Mouse (Mus musculus) Patski (cell line): ENCODE measurements at regions not wholly inside any gene's neighbourhood (a gene's known extent, or its start where the extent isn't known, plus 50 kb on each side); places are given as distances from the start of the nearest gene placed in this dataset.

ENCODE experiments used
- ATAC-seq: fragments of 100-300 bp; one replicate; pipeline ENCODE4 v1.8.0; 2021
- CTCF ChIA-PET: fragments of 350-600 bp; sonication (Branson Sonifier 250); formaldehyde crosslinking; loops from one replicate; lab custom pipeline; 2022; ENCODE audit warnings: inconsistent platforms; lab: Charles Lee
- POLR2A ChIA-PET: fragments of 350-600 bp; sonication (Branson Sonifier 250); formaldehyde crosslinking; loops from one replicate; lab custom pipeline; 2022; ENCODE audit warnings: antibody characterized with exemption, inconsistent platforms; lab: Charles Lee
- DNase-seq: peaks from one replicate; pipeline ENCODE4 v3.0.0-alpha.2; 2011; ENCODE audit warnings: low read depth, low spot score
- H3K27me3 ChIP-seq: fragments of 371-371 bp; one replicate; pipeline ENCODE4 v1.5.1; 2021
- CTCF ChIP-seq: fragments of 100-300 bp; IDR thresholded peaks from one replicate; pipeline ENCODE4 v1.5.1; 2021
- in situ Hi-C: fragments of 300-500 bp; cut with MboI; formaldehyde crosslinking; loops from 3 replicates; pipeline ENCODE4 v1.11.1; 2018; ENCODE audit warnings: low pct_unique_long_range_greater_than_20kb, mixed read lengths

- DNase-seq (peak; percentile 43), ATAC-seq (peak; percentile 99)
- no peaks in the 10 kb centered on the region for H3K27me3 ChIP-seq
- ChIA-PET POLR2A (no interaction called here), CTCF (no interaction called here)
- no peak for TF ChIP-seq CTCF
- in situ Hi-C loops, result no loop called here
These were observed 456.8 kb upstream of the Ddi1 start for GRCm38 (mm10) chr9:6726411-6726810.

GRCm38 (mm10) chr9:6677225-6677718, 407.6 kb upstream of the Ddi1 start:
- no peak for TF ChIP-seq CTCF
- DNase-seq, result no peak
- H3K27me3 ChIP-seq, result no peaks in the 10 kb centered on the region
- ChIA-PET POLR2A (no interaction called here), CTCF (interaction anchor here (1.1 kb wide), 1 partner anchor 9 kb away, joined by 6 read pairs; no protein-coding TSS in a partner anchor)
- no peak for ATAC-seq
- in situ Hi-C loops, result no loop called here

- in situ Hi-C loops, result loop anchor here (25.0 kb wide), 2 partner anchors 206 to 1331 kb away; partner anchors contain the start of gene Casp12
- H3K27me3 ChIP-seq, result no peaks in the 10 kb centered on the region
- DNase-seq (peak; percentile 53), ATAC-seq (peak; percentile 95)
- TF ChIP-seq CTCF, result peak; percentile 91
- CTCF ChIA-PET, result interaction anchor here (0.7 to 1.5 kb wide), 8 partner anchors 9 to 212 kb away, joined by 3 to 6 read pairs (median 4); no protein-coding TSS in a partner anchor
- POLR2A ChIA-PET, result no interaction called here
These were observed 398.6 kb upstream of the Ddi1 start for GRCm38 (mm10) chr9:6668001-6668969.

GRCm38 (mm10) chr9:6665679-6666078, 396.0 kb upstream of the Ddi1 start:
- no peak for ATAC-seq
- DNase-seq, result no peak
- ChIA-PET POLR2A (interaction anchor here (0.7 to 1.2 kb wide), 3 partner anchors 12 to 264 kb away, joined by 3 to 4 read pairs (median 3); no protein-coding TSS in a partner anchor), CTCF (interaction anchor here (1.5 to 1.7 kb wide), 2 partner anchors 24 to 27 kb away, joined by 5 read pairs; no protein-coding TSS in a partner anchor)
- in situ Hi-C loops, result loop anchor here (25.0 kb wide), 2 partner anchors 203 to 1328 kb away; partner anchors contain the start of gene Casp12
- TF ChIP-seq CTCF, result no peak
- H3K27me3 ChIP-seq, result no peaks in the 10 kb centered on the region

GRCm38 (mm10) chr9:6652267-6652994, 382.8 kb upstream of the Ddi1 start:
- H3K27me3 ChIP-seq, result no peaks in the 10 kb centered on the region
- in situ Hi-C loops, result loop anchor here (25.0 kb wide), 2 partner anchors 190 to 1315 kb away; partner anchors contain the start of gene Casp12
- ATAC-seq, result peak; percentile 87
- CTCF ChIA-PET, result interaction anchor here (0.7 to 1.4 kb wide), 8 partner anchors 12 to 194 kb away, joined by 3 to 5 read pairs (median 3); no protein-coding TSS in a partner anchor
- POLR2A ChIA-PET, result no interaction called here
- TF ChIP-seq CTCF, result no peak
- no peak for DNase-seq

- peak; percentile 56 for ATAC-seq
- no peak for DNase-seq
- in situ Hi-C loops, result loop anchor here (25.0 kb wide), 2 partner anchors 189 to 1314 kb away; partner anchors contain the start of gene Casp12
- H3K27me3 ChIP-seq, result no peaks in the 10 kb centered on the region
- TF ChIP-seq CTCF, result no peak
- POLR2A ChIA-PET, result no interaction called here
- CTCF ChIA-PET, result interaction anchor here (0.8 to 1.4 kb wide), 7 partner anchors 12 to 193 kb away, joined by 3 to 5 read pairs (median 3); no protein-coding TSS in a partner anchor
These were observed 382.1 kb upstream of the Ddi1 start for GRCm38 (mm10) chr9:6651572-6652236.

GRCm38 (mm10) chr9:6645796-6646309, 376.2 kb upstream of the Ddi1 start:
- no peak for TF ChIP-seq CTCF
- ATAC-seq, result no peak
- POLR2A ChIA-PET, result interaction anchor here (1.0 kb wide), 2 partner anchors 21 to 23 kb away, joined by 3 to 5 read pairs; no protein-coding TSS in a partner anchor
- CTCF ChIA-PET, result interaction anchor here (1.0 kb wide), 1 partner anchor 36 kb away, joined by 3 read pairs; no protein-coding TSS in a partner anchor
- H3K27me3 ChIP-seq, result no peaks in the 10 kb centered on the region
- in situ Hi-C loops, result loop anchor here (10.0 kb wide), 1 partner anchor 311 kb away; no protein-coding TSS in a partner anchor
- no peak for DNase-seq

- no peaks in the 10 kb centered on the region for H3K27me3 ChIP-seq
- TF ChIP-seq CTCF, result no peak
- in situ Hi-C loops, result loop anchor here (10.0 kb wide), 1 partner anchor 311 kb away; no protein-coding TSS in a partner anchor
- ATAC-seq, result peak; percentile 99
- ChIA-PET POLR2A (interaction anchor here (1.0 kb wide), 2 partner anchors 21 to 22 kb away, joined by 3 to 5 read pairs; no protein-coding TSS in a partner anchor), CTCF (interaction anchor here (1.0 kb wide), 1 partner anchor 35 kb away, joined by 3 read pairs; no protein-coding TSS in a partner anchor)
- DNase-seq, result peak; percentile 83
These were observed 375.7 kb upstream of the Ddi1 start for GRCm38 (mm10) chr9:6645321-6645720.

- TF ChIP-seq CTCF, result no peak
- peak; percentile 56 for DNase-seq
- CTCF ChIA-PET, result interaction anchor here (1.0 to 2.0 kb wide), 6 partner anchors 21 to 349 kb away, joined by 3 to 11 read pairs (median 4); no protein-coding TSS in a partner anchor
- peak; percentile 85 for ATAC-seq
- POLR2A ChIA-PET, result interaction anchor here (0.5 to 1.4 kb wide), 2 partner anchors 9 to 48 kb away, joined by 3 read pairs; no protein-coding TSS in a partner anchor
- H3K27me3 ChIP-seq, result no peaks in the 10 kb centered on the region
- in situ Hi-C loops, result loop anchor here (10.0 kb wide), 1 partner anchor 282 kb away; no protein-coding TSS in a partner anchor
These were observed 347.5 kb upstream of the Ddi1 start for GRCm38 (mm10) chr9:6617155-6617554.
